Mouse (Mus musculus) hematopoietic stem cell, adult 5-6 weeks (primary cell): ENCODE data around the gene St6gal2. TPM values are rescaled to one million over a fixed set of nuclear protein-coding genes. Genes with fewer than 3 reads are reported as not detected.

ENCODE experiments used
- total RNA-seq: library from RNA; stranded (forward); fragments of 172-1452, 232-1000 nt; gene quantifications from 2 replicates; pipeline ENCODE4 v1.2.3, GENCODE M21; 2017

St6gal2 gene
- total RNA-seq, 1 experiment from 2014 or later, result not detected

Other genes with a start within 250 kb of the St6gal2 start
- not detected in 2 replicates for gene Vmn2r118, start 179.8 kb downstream of the St6gal2 start, total RNA-seq